Mouse (Mus musculus) neural tube, embryonic 12.5 days (tissue): ENCODE measurements around the gene Plekhg2. TPM values are rescaled to one million over a fixed set of nuclear protein-coding genes. Genes with fewer than 3 reads are reported as not detected.

ENCODE experiments used
- ATAC-seq: fragments of 200-750 bp; cut with Nextera tagmentation; 2 replicates; pipeline ENCODE4 v1.8.0; 2017; ENCODE audit warnings: low read depth, mild to moderate bottlenecking, moderate TSS enrichment, moderate library complexity; ENCODE audit not compliant: low FRiP score
- H3K27ac ChIP-seq: fragments of 300-500 bp; sonication (generic); 2 replicates; pipeline ENCODE4 v1.5.1; 2016
- H3K27me3 ChIP-seq: fragments of 300-500 bp; sonication (generic); replicated peaks from 2 replicates; pipeline ENCODE4 v1.6.1; 2016; ENCODE audit warnings: mild to moderate bottlenecking
- H3K36me3 ChIP-seq: fragments of 300-500 bp; sonication (generic); 2 replicates; pipeline ENCODE4 v1.6.1; 2016; ENCODE audit warnings: mild to moderate bottlenecking
- H3K4me1 ChIP-seq: fragments of 300-500 bp; sonication (generic); 2 replicates; pipeline ENCODE4 v1.6.1; 2016
- H3K4me2 ChIP-seq: fragments of 300-500 bp; sonication (generic); replicated peaks from 2 replicates; pipeline ENCODE4 v1.6.1; 2016; ENCODE audit warnings: mild to moderate bottlenecking
- H3K4me3 ChIP-seq: fragments of 300-500 bp; sonication (generic); 2 replicates; pipeline ENCODE4 v1.5.1; 2016
- H3K9ac ChIP-seq: fragments of 300-500 bp; sonication (generic); 2 replicates; pipeline ENCODE4 v1.6.1; 2016; ENCODE audit warnings: mild to moderate bottlenecking
- H3K9me3 ChIP-seq: fragments of 300-500 bp; sonication (generic); 2 replicates; pipeline ENCODE4 v1.6.1; 2016; ENCODE audit warnings: mild to moderate bottlenecking
- WGBS: fragments of 180-500 bp; shearing (Covaris S2); methylation state at CpG from one replicate; pipeline ENCODE4 v1.1.7; 2016; 5-methylcytosine and 5-hydroxymethylcytosine counted together
- polyA plus RNA-seq: library from polyadenylated mRNA; unstranded; fragments of >200 nt; fragmentation: Nextera tagmentation; extraction: Ambion mirVana; gene quantifications from 2 replicates; pipeline ENCODE4 v1.2.1, GENCODE M21; 2016

Gene Plekhg2
- polyA plus RNA-seq, 1 experiment from 2014 or later, result 63.3 TPM

GRCm38 (mm10) chr7:28358431-28358830, 14.0 kb downstream of the Plekhg2 start:
- Histone ChIP-seq H3K4me2 (no peak overlapping the region), H3K27ac (no peak overlapping the region)
- 81% methylated on average over 7 of the region's 7 CpGs for WGBS

GRCm38 (mm10) chr7:28357984-28358383, 14.4 kb downstream of the Plekhg2 start:
- Histone ChIP-seq H3K9ac (0 out of 2 replicates have a peak overlapping the region, but pooled peaks have one; percentile 5), H3K27ac (no peak overlapping the region), H3K4me3 (no peak overlapping the region), H3K4me1 (0 out of 2 replicates have a peak, but pooled peaks cover 6% of the 10 kb centered on the region), H3K4me2 (no peak overlapping the region), H3K9me3 (no peaks in the 10 kb centered on the region), H3K27me3 (no peaks in the 10 kb centered on the region), H3K36me3 (peaks cover 65% of the 10 kb centered on the region)
- 26% methylated on average over 5 of the region's 5 CpGs for WGBS
- ATAC-seq, result no peak

More at GRCm38 (mm10) chr7:28358431-28358830, 14.0 kb downstream of the Plekhg2 start:
- no peak overlapping the region for H3K9ac ChIP-seq
- ATAC-seq, result no peak
- no peaks in the 10 kb centered on the region for H3K9me3 ChIP-seq
- 0 out of 2 replicates have a peak, but pooled peaks cover 6% of the 10 kb centered on the region for H3K4me1 ChIP-seq
- H3K27me3 ChIP-seq, result no peaks in the 10 kb centered on the region
- no peak overlapping the region for H3K4me3 ChIP-seq
- peaks cover 62% of the 10 kb centered on the region for H3K36me3 ChIP-seq

GRCm38 (mm10) chr7:28356981-28357380, 15.4 kb downstream of the Plekhg2 start:
- Histone ChIP-seq H3K9me3 (no peaks in the 10 kb centered on the region), H3K4me1 (0 out of 2 replicates have a peak, but pooled peaks cover 9% of the 10 kb centered on the region), H3K4me3 (no peak overlapping the region), H3K27me3 (no peaks in the 10 kb centered on the region), H3K27ac (no peak overlapping the region), H3K36me3 (peaks cover 60% of the 10 kb centered on the region), H3K9ac (no peak overlapping the region), H3K4me2 (no peak overlapping the region)
- WGBS, result 6% methylated on average over 5 of the region's 5 CpGs
- no peak for ATAC-seq

GRCm38 (mm10) chr7:28355221-28355620, 17.2 kb downstream of the Plekhg2 start:
- Histone ChIP-seq H3K9ac (no peak overlapping the region), H3K4me2 (no peak overlapping the region), H3K36me3 (peaks cover 44% of the 10 kb centered on the region), H3K27me3 (no peaks in the 10 kb centered on the region), H3K4me3 (no peak overlapping the region), H3K27ac (no peak overlapping the region), H3K4me1 (peaks cover 17% of the 10 kb centered on the region), H3K9me3 (no peaks in the 10 kb centered on the region)
- WGBS, result 93% methylated on average over 3 of the region's 3 CpGs
- ATAC-seq, result no peak

GRCm38 (mm10) chr7:28354596-28354995, 17.8 kb downstream of the Plekhg2 start:
- no peaks in the 10 kb centered on the region for H3K27me3 ChIP-seq
- WGBS, result 93% methylated on average over 3 of the region's 3 CpGs
- H3K9me3 ChIP-seq, result no peaks in the 10 kb centered on the region
- no peak overlapping the region for H3K4me3 ChIP-seq
- H3K27ac ChIP-seq, result no peak overlapping the region
- ATAC-seq, result no peak
- peaks cover 38% of the 10 kb centered on the region for H3K36me3 ChIP-seq
- no peak overlapping the region for H3K4me2 ChIP-seq
- H3K9ac ChIP-seq, result no peak overlapping the region
- peaks cover 22% of the 10 kb centered on the region for H3K4me1 ChIP-seq

- ATAC-seq, result no peak
- H3K9me3 ChIP-seq, result no peaks in the 10 kb centered on the region
Observed at GRCm38 (mm10) chr7:28354113-28354581, 18.3 kb downstream of the Plekhg2 start.

GRCm38 (mm10) chr7:28353267-28353666, 19.1 kb downstream of the Plekhg2 start:
- no peaks in the 10 kb centered on the region for H3K27me3 ChIP-seq
- WGBS, result 98% methylated on average over 2 of the region's 2 CpGs
- no peak overlapping the region for H3K4me3 ChIP-seq
- H3K4me2 ChIP-seq, result no peak overlapping the region
- no peak overlapping the region for H3K27ac ChIP-seq
- H3K9ac ChIP-seq, result no peak overlapping the region
- ATAC-seq, result no peak
- peaks cover 31% of the 10 kb centered on the region for H3K36me3 ChIP-seq
- no peaks in the 10 kb centered on the region for H3K9me3 ChIP-seq
- H3K4me1 ChIP-seq, result peaks cover 24% of the 10 kb centered on the region

More at GRCm38 (mm10) chr7:28354113-28354581, 18.3 kb downstream of the Plekhg2 start:
- Histone ChIP-seq H3K9ac (no peak overlapping the region), H3K27ac (no peak overlapping the region), H3K27me3 (no peaks in the 10 kb centered on the region), H3K4me2 (no peak overlapping the region), H3K4me3 (no peak overlapping the region), H3K36me3 (peaks cover 33% of the 10 kb centered on the region), H3K4me1 (peaks cover 24% of the 10 kb centered on the region)
- WGBS, result 93% methylated on average over 3 of the region's 3 CpGs

- H3K4me3 ChIP-seq, result peak overlapping the region; percentile 92
- no peak for ATAC-seq
- peak overlapping the region; percentile 96 for H3K9ac ChIP-seq
- H3K9me3 ChIP-seq, result no peaks in the 10 kb centered on the region
- 52% methylated on average over 4 of the region's 4 CpGs for WGBS
- H3K27me3 ChIP-seq, result no peaks in the 10 kb centered on the region
- H3K27ac ChIP-seq, result no peak overlapping the region
- H3K4me2 ChIP-seq, result peak overlapping the region; percentile 95
- peaks cover 18% of the 10 kb centered on the region for H3K4me1 ChIP-seq
- H3K36me3 ChIP-seq, result peaks cover 31% of the 10 kb centered on the region
Observed at GRCm38 (mm10) chr7:28351676-28352191, 20.7 kb downstream of the Plekhg2 start.

GRCm38 (mm10) chr7:28350155-28350883, 22.1 kb downstream of the Plekhg2 start, which contains the start of gene Rps16:
Gene Rps16, plus strand, starts transcription at chr7:28350652.
- Histone ChIP-seq H3K4me2 (peak within 1 kb of the TSS; percentile 95), H3K36me3 (peaks cover 29% of the 10 kb centered on the region), H3K27ac (peak within 1 kb of the TSS; percentile 60), H3K27me3 (no peaks in the 10 kb centered on the region), H3K4me1 (peaks cover 18% of the 10 kb centered on the region), H3K9me3 (no peaks in the 10 kb centered on the region), H3K9ac (peak within 1 kb of the TSS; percentile 96), H3K4me3 (peak within 1 kb of the TSS; percentile 92)
- under 1% methylated on average over 50 of the region's 50 CpGs for WGBS
- ATAC-seq, result peak; percentile 93

- no peak overlapping the region for H3K4me3 ChIP-seq
- H3K9me3 ChIP-seq, result no peaks in the 10 kb centered on the region
- peaks cover 13% of the 10 kb centered on the region for H3K36me3 ChIP-seq
- peaks cover 18% of the 10 kb centered on the region for H3K4me1 ChIP-seq
- no peak overlapping the region for H3K9ac ChIP-seq
- no peak for ATAC-seq
- H3K27ac ChIP-seq, result no peak overlapping the region
- H3K27me3 ChIP-seq, result no peaks in the 10 kb centered on the region
- WGBS, result 89% methylated on average over 7 of the region's 7 CpGs
- no peak overlapping the region for H3K4me2 ChIP-seq
Observed at GRCm38 (mm10) chr7:28348601-28349000, 23.8 kb downstream of the Plekhg2 start.

GRCm38 (mm10) chr7:28347746-28348145, 24.7 kb downstream of the Plekhg2 start:
- H3K36me3 ChIP-seq, result peaks cover 5% of the 10 kb centered on the region; the same call in 1 of the 2 replicates
- no peaks in the 10 kb centered on the region for H3K9me3 ChIP-seq
- no peaks in the 10 kb centered on the region for H3K27me3 ChIP-seq
- H3K4me3 ChIP-seq, result no peak overlapping the region
- no peak overlapping the region for H3K4me2 ChIP-seq
- ATAC-seq, result no peak
- H3K4me1 ChIP-seq, result peaks cover 18% of the 10 kb centered on the region
- 82% methylated on average over 3 of the region's 3 CpGs for WGBS
- H3K27ac ChIP-seq, result no peak overlapping the region
- H3K9ac ChIP-seq, result no peak overlapping the region

- WGBS, result 8% methylated on average over 4 of the region's 4 CpGs
- Histone ChIP-seq H3K9ac (no peak overlapping the region), H3K36me3 (no peaks in the 10 kb centered on the region), H3K4me3 (no peak overlapping the region), H3K4me2 (no peak overlapping the region), H3K9me3 (no peaks in the 10 kb centered on the region), H3K27me3 (no peaks in the 10 kb centered on the region), H3K4me1 (peaks cover 2% of the 10 kb centered on the region; the same call in 1 of the 2 replicates), H3K27ac (no peak overlapping the region)
- no peak for ATAC-seq
Observed at GRCm38 (mm10) chr7:28344637-28345036, 27.8 kb downstream of the Plekhg2 start.
